ENCODE assay signal across 13 mouse cellular contexts in the genomic region with DNA sequence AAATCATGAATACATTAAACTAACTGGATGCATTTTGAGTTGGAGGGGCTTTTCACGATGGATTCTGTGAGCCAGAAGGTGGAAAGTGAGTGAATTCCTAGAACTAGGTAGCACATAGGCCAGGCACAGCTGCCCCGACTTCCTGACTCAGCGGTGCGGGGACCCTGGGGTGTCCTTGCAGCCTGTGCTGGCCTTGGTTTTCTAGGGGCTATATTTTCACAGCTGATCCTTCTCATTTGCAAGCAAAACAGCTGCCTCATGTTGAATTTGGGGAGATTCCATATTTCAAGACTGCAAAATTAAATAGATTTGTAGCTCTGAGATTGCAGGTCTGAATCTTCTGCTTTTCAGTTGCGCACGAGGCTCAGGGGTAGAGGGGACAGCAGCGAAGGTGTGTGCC.
DNase-seq lines count a peak whose midpoint lies in the region; ATAC-seq and TF ChIP-seq lines count a peak whose summit lies in the region.
"Had no signal": no experiment of that assay in that cellular context is flagged by ENCODE, and none has a peak within 500 bp of the region (broad histone marks: within the 10 kb centered on the region; RNA-seq: fewer than 3 reads in every experiment).

No protein-coding gene starts in this region.

- DNase-seq in forebrain, embryonic 10.5 days (ENCODE audit: extremely low spot score, low spot score) = no peak
- peak; percentile 5 for DNase-seq in kidney, adult 9 months
- no peak for DNase-seq in kidney, adult 18-20 months
- DNase-seq in midbrain, embryonic 14.5 days = peak; percentile 11
- no peak for DNase-seq in midbrain, postnatal 0 days (ENCODE audit: low spot score)
- no peak for DNase-seq in urinary bladder, postnatal 4 days (ENCODE audit: low spot score in 2 of 2)
- DNase-seq: liver, embryonic 13.5 days; thymus, postnatal 25 days had no signal

- WGBS in forebrain, embryonic 10.5 days = 89% methylated on average over 7 of the region's 7 CpGs
- 80% methylated on average over 7 of the region's 7 CpGs for WGBS in forebrain, embryonic 13.5 days
- WGBS in midbrain, embryonic 14.5 days = 76% methylated on average over 7 of the region's 7 CpGs
- 69% methylated on average over 7 of the region's 7 CpGs for WGBS in midbrain, postnatal 0 days
- WGBS in neural tube, embryonic 14.5 days = 69% methylated on average over 7 of the region's 7 CpGs

- no peak overlapping the region for H3K9ac ChIP-seq in forebrain, embryonic 13.5 days
- H3K9ac ChIP-seq in midbrain, embryonic 14.5 days (replicated peaks; ENCODE audit: low read length) = no peak overlapping the region
- H3K9ac ChIP-seq in midbrain, postnatal 0 days (replicated peaks; ENCODE audit: low read length, poor library complexity, severe bottlenecking) = no peak overlapping the region
- H3K9ac ChIP-seq in neural tube, embryonic 14.5 days (replicated peaks; ENCODE audit: low read depth, low read length) = no peak overlapping the region
- H3K9ac ChIP-seq: liver, embryonic 13.5 days had no signal

- no peaks in the 10 kb centered on the region for H3K36me3 ChIP-seq in forebrain, embryonic 10.5 days (replicated peaks)
- H3K36me3 ChIP-seq in forebrain, embryonic 13.5 days (ENCODE audit: poor library complexity, severe bottlenecking) = no peaks in the 10 kb centered on the region
- H3K36me3 ChIP-seq in midbrain, embryonic 14.5 days (ENCODE audit: control insufficient read depth, insufficient read depth, low read length) = no peaks in the 10 kb centered on the region
- no peaks in the 10 kb centered on the region for H3K36me3 ChIP-seq in midbrain, postnatal 0 days (ENCODE audit: insufficient read depth, low read length)
- H3K36me3 ChIP-seq in neural tube, embryonic 14.5 days (ENCODE audit: control insufficient read depth, insufficient read depth, low read length) = no peaks in the 10 kb centered on the region
- H3K36me3 ChIP-seq: liver, embryonic 13.5 days had no signal

- H3K4me2 ChIP-seq in forebrain, embryonic 13.5 days = no peak overlapping the region
- no peak overlapping the region for H3K4me2 ChIP-seq in midbrain, embryonic 14.5 days (ENCODE audit: low read length)
- no peak overlapping the region for H3K4me2 ChIP-seq in midbrain, postnatal 0 days (ENCODE audit: low read depth, low read length, poor library complexity, severe bottlenecking)
- H3K4me2 ChIP-seq in neural tube, embryonic 14.5 days (ENCODE audit: low read depth, low read length) = no peak overlapping the region
- H3K4me2 ChIP-seq: liver, embryonic 13.5 days had no signal

- no peaks in the 10 kb centered on the region for H3K27me3 ChIP-seq in forebrain, embryonic 10.5 days (ENCODE audit: poor library complexity, severe bottlenecking)
- H3K27me3 ChIP-seq in forebrain, embryonic 13.5 days = no peaks in the 10 kb centered on the region
- H3K27me3 ChIP-seq in midbrain, embryonic 14.5 days (ENCODE audit: control insufficient read depth, insufficient read depth, low read length) = no peaks in the 10 kb centered on the region
- no peaks in the 10 kb centered on the region for H3K27me3 ChIP-seq in midbrain, postnatal 0 days (ENCODE audit: insufficient read depth, low read length)
- no peaks in the 10 kb centered on the region for H3K27me3 ChIP-seq in neural tube, embryonic 14.5 days (ENCODE audit: control insufficient read depth, insufficient read depth, low read length)
- H3K27me3 ChIP-seq: liver, embryonic 13.5 days had no signal

- no peak for TF ChIP-seq CTCF in midbrain, postnatal 0 days (IDR thresholded peaks at IDR 0.05)

- peaks cover 43% of the 10 kb centered on the region for H3K4me1 ChIP-seq in forebrain, embryonic 10.5 days
- H3K4me1 ChIP-seq in forebrain, embryonic 13.5 days = peaks cover 31% of the 10 kb centered on the region
- H3K4me1 ChIP-seq in midbrain, embryonic 14.5 days (ENCODE audit: control insufficient read depth, insufficient read depth, low read length) = peaks cover 7% of the 10 kb centered on the region; the same call in 1 of the 2 replicates
- peaks cover 10% of the 10 kb centered on the region; the same call in 1 of the 2 replicates for H3K4me1 ChIP-seq in midbrain, postnatal 0 days (ENCODE audit: insufficient read depth, low read length)
- peaks cover 15% of the 10 kb centered on the region for H3K4me1 ChIP-seq in neural tube, embryonic 14.5 days (ENCODE audit: control insufficient read depth, insufficient read depth, low read length)

- no peak for ATAC-seq in forebrain, embryonic 13.5 days
- ATAC-seq in midbrain, embryonic 14.5 days (ENCODE audit: low FRiP score, low TSS enrichment) = no peak
- no peak for ATAC-seq in midbrain, postnatal 0 days (ENCODE audit: low FRiP score)
- ATAC-seq in neural tube, embryonic 14.5 days (ENCODE audit: low read depth) = no peak
- ATAC-seq: activated CD4-positive, CD25-positive, alpha-beta regulatory T cell, adult 4 months; intestine, postnatal 0 days had no signal

- H3K27ac ChIP-seq in forebrain, embryonic 10.5 days = 0 out of 2 replicates have a peak overlapping the region, but pooled peaks have one; percentile 11
- H3K27ac ChIP-seq in forebrain, embryonic 13.5 days = no peak overlapping the region
- no peak overlapping the region for H3K27ac ChIP-seq in midbrain, embryonic 14.5 days (replicated peaks; ENCODE audit: low read depth, low read length)
- no peak overlapping the region for H3K27ac ChIP-seq in midbrain, postnatal 0 days (ENCODE audit: low read depth, low read length)
- peak overlapping the region; percentile 39; the same call in 1 of the 2 replicates for H3K27ac ChIP-seq in neural tube, embryonic 14.5 days (ENCODE audit: low read depth, low read length)
- H3K27ac ChIP-seq: liver, embryonic 13.5 days had no signal

- H3K4me3 ChIP-seq in forebrain, embryonic 10.5 days = no peak overlapping the region
- no peak overlapping the region for H3K4me3 ChIP-seq in forebrain, embryonic 13.5 days
- H3K4me3 ChIP-seq in midbrain, embryonic 14.5 days (replicated peaks; ENCODE audit: low read depth, low read length) = no peak overlapping the region
- no peak overlapping the region for H3K4me3 ChIP-seq in midbrain, postnatal 0 days (ENCODE audit: low read depth, low read length)
- no peak overlapping the region for H3K4me3 ChIP-seq in neural tube, embryonic 14.5 days (ENCODE audit: low read depth, low read length)
- H3K4me3 ChIP-seq: erythroblast, embryonic 14.5 days; liver, embryonic 13.5 days had no signal

- no peaks in the 10 kb centered on the region for H3K9me3 ChIP-seq in forebrain, embryonic 10.5 days
- 0 out of 2 replicates have a peak, but pooled peaks cover 2% of the 10 kb centered on the region for H3K9me3 ChIP-seq in forebrain, embryonic 13.5 days (replicated peaks)
- no peaks in the 10 kb centered on the region for H3K9me3 ChIP-seq in midbrain, embryonic 14.5 days (ENCODE audit: control insufficient read depth, low read length)
- no peaks in the 10 kb centered on the region for H3K9me3 ChIP-seq in midbrain, postnatal 0 days (ENCODE audit: low read length)
- H3K9me3 ChIP-seq in neural tube, embryonic 14.5 days (ENCODE audit: control insufficient read depth, low read length) = no peaks in the 10 kb centered on the region
- H3K9me3 ChIP-seq: liver, embryonic 13.5 days had no signal

Comparison
In these comparisons a context has a peak if more than half of its experiments do, and no peak if none do; other contexts are left out.
1. DNase-seq: peak in kidney, adult 9 months (single experiment) and midbrain, embryonic 14.5 days (single experiment); none in forebrain, embryonic 10.5 days (single experiment), kidney, adult 18-20 months (single experiment), midbrain, postnatal 0 days (single experiment) and urinary bladder, postnatal 4 days (0 of 2).
2. H3K27ac ChIP-seq: peak in forebrain, embryonic 10.5 days (single experiment) and neural tube, embryonic 14.5 days (single experiment); none in forebrain, embryonic 13.5 days (single experiment), midbrain, embryonic 14.5 days (single experiment) and midbrain, postnatal 0 days (single experiment).